Mouse (Mus musculus): Measurements from ENCODE around the gene Hif3a. TPM values are rescaled to one million over a fixed set of nuclear protein-coding genes. Genes with fewer than 3 reads are reported as not detected.

Gene Hif3a
- polyA plus RNA-seq, 1 experiment from 2014 or later, result 1.5 TPM

DNA sequence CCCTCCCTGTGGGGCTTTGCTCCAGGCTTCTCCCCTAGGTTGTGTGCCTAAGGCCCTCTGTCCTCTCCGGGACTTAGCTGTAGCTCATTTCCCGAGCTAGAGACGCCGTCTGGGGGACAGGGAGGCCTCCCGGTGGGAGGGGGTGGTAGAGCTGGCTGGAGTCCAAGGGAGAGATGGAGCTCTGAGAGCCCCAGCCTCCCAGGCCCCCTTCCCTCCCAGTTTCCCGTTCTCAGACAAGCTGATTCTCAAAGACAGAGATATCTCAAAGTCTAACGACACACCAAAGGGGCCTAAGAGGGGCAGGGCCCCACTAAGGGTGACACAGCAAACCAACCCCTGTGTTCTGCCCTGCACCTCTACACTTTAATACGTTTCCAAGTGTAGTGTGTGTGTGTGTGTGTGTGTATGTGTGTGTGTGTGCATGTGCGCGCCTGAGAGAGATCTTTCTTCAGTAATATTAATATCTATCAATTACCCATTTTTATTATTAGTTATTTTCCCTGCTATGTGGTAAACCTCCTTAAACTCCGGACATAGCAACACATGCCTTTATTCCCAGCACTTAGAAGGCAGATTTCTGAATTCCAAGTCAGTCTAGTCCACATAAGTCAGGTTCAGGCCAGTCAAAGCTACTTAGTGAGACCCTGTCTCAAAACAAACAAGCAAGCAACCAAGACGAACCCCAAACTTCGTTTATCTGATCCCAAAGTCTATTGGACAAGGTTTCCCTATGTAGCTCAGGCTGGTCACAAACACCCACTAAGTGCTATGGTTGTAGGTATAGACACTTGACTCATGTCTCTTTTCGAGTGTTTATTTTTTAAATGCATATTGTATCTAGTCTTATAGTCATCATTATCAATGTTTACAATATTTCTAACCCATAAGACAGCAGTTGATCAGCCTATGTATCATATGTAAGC, 5.4 kb downstream of the Hif3a start:
- peak; percentile 65 for DNase-seq (ENCODE audit: low spot score)

DNA sequence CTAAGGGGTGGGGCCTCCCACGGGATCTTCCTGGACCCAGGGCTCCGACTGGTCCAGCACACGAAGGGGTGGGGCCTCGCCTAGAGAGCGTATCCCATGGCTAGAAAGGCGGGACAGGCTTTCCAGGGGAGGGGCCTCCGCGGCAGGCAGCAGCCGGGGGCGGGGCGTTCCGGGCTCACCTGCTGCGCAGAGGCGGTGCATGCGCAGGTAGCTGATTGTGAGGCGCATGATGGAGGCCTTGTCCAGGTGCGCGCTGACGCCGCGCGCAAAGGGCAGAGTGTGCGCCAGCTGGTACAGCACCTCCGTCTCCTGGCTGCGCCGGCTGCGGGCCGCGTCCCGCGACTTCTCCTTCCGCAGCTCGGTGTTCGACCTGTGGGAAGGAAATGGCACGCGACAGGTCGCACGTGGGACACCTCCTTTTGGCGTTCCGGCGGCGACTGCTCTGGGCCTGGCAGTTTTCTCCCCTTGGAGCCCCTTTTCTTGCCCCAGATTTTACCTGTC, 6.1 kb downstream of the Hif3a start:
- DNase-seq (ENCODE audit: low spot score), result peak; percentile 75

DNA sequence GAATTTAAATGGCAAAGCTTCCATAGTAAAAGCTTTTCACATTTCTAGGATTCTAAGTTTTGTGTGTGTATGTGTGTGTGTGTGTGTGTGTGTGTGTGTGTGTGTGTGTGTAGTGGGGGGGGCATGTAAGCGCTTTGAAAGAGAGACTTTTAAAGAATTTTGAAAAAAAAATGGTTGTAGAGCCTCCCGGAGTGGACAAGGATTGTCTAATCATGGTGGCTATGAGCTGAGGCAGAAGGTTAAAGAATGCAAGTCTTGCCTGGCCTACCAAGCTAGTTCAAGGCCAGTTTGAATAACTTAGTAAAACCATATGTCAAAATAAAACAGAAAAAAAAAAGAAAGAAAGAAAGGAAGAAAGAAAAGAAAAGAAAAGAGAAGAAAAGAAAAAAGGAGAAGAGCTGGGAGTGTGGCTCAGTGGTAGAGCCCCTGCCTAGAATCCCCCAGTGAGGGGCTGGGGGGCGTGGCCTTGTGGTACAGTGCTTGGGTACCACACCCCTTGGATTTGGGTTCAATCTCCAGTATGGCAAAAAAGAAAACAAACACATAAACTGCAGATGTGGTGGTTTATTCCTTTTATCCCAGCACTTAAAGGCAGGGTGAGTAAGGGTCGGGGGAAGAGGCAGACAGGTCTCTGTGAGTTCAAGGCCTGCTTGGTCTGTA, 6.8 kb downstream of the Hif3a start:
- DNase-seq (ENCODE audit: low spot score), result no peak

DNA sequence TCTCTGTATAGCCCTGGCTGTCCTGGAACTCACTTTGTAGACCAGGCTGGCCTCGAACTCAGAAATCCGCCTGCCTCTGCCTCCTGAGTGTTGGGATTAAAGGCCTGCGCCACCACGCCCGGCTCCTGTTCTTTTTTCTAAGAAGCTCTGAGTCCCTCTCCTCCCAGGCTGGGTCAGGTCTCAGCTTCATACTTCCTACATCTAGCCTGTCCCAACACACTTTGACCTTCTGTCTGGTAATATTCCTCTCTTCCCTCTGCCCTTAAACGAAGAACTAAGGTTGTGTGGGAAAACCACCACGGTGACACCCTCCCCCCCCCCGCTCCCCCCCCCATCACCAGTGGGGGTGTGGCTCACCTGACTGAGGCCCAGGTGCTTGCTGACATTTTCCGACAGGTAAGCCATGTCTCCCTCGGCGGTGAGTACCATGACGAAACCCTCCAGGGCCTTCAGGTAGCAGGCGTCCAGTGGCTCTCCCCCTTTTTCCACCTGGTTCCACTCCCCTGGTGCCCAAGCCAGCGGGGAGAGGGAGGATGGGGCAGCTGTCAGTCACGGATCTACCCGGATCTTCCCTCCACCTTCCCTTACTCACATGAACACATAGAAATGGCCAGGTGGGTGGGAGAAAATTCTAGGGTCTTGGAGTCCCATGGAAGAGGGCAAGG, 7.8 kb downstream of the Hif3a start:
- DNase-seq (ENCODE audit: low spot score), result no peak

DNA sequence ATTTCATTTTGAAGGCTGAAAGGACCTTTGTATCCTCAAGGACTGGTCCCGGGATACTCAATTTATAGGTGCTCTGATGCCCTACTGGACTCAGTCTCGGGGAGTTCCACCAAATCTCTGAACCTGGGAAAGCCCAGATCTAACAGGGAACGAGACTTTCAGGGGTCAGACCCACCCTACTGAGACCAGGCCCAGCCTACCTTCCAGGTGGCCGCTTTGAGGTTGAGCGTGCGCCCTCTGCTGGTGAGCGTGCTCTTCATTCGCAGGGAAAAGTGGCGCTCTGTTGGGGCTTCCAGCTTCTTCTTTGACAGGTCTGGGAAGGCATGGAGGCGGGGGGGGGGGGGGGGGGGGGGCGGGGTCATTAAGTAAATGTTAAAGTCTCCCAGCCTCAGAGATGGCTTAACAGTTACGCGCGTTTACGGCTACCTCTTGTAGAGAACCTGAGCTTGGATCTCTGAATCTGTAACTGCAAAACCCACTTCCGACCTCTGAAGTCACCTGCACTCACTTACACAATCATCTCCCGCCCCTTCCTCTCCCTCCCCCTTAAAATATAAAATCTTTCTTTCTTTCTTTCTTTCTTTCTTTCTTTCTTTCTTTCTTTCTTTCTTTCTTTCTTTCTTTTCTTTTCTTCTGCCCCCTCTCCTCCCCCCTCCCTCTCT, 11.2 kb downstream of the Hif3a start:
- peak; percentile 59 for DNase-seq (ENCODE audit: low spot score)

DNA sequence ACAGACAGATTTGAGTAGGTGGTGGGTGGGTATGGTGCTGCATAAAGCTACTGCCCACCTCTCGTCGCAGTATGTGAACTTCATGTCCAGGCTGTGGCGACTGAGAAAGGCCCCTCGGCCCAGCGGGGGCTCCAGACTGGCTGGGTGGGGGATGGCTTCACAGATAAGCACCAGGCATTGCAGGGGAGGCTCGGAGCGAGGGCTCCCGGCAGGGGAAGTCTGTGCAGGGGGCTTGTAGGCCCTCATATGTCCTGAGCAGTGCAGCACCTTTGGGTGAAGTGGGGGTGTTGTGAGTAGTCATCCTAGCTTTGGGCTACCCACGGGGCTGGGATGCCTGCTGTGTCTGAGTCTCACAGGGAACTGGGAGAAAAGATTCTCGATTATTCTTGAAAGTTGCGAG, 11.7 kb downstream of the Hif3a start:
- DNase-seq (ENCODE audit: low spot score), result no peak

DNA sequence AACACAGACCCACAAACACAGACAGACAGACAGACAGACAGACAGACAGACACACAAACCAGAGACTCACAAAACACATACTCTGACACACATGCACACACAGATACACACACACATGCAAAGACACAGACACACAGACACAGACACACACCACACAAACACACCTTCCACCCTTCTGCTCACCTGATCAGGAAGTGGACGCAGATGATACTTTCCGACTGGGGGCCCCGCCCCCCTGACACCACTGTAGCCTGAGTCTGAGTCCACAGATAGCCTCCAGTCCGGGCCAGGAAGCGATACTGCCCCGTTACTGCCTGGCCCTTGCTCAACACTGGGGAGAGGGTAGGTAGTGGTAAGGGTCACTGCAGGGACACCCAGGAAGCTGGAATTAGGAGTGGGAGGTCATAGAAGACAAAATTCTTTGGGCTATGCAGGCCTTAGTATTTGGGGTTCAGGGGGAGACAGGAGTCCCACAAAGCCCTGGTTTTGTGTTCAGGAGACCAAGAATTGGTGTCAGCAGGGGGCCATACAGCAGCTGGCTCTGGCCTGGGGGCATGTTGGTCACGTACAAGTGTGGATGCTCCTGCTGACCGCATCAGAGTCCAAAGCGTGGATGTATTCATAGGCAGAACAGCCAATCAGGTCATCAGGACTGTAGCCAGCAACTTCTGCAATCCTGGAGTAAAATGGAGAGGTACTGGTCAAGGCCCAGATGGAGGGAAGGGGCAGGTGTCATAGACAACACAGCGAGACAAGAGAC, 13.6 kb downstream of the Hif3a start:
- DNase-seq (ENCODE audit: low spot score), result no peak

DNA sequence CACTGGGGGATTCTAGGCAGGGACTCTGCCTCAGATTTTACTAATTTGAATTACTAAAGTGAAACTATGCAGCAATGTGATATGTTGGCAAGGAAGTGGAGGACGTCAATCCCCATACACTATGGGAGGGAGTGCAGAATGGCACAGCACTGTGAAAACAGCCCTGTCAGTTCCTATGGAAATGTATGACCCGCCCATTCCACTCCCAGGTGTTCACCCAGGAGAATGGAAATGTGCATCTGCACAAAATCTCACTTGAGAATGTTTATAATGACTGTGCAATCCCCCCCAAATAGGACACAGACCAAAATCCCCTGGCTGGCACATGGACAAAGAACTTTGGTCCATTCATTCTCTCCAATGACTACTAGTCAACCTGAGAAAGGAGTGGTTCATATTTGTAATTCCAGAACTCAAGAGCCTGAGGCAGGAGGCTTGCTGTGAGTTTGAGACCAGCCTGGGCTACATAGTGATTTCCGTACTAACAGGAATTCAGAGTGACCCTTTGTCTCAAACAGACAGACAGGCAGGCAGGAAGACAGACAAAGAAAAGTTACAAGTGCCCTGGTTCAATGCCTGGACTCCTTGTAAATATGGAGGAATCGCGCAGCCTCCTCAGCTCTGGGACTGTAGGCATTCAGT, 15.1 kb downstream of the Hif3a start:
- no peak for DNase-seq (ENCODE audit: low spot score)

DNA sequence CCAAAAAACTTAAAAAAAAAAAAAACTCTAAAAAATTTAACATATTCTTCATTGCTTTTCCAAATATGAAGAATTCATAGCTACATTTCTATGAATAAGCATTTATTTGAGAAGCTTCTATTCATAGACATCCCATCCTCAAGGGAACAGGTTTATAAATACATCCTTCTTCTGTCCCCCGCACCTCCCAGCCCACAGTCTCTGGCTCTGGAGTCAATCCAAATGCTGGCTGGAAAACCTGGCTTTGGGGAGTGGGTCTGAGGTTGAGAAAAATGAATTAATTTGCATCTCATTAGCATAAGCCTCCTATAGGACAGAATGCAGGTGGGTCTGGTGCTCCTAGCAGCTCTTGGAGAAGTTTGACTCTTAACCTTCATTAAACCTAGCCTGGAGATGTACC, 16.5 kb downstream of the Hif3a start:
- DNase-seq (ENCODE audit: low spot score), result no peak

DNA sequence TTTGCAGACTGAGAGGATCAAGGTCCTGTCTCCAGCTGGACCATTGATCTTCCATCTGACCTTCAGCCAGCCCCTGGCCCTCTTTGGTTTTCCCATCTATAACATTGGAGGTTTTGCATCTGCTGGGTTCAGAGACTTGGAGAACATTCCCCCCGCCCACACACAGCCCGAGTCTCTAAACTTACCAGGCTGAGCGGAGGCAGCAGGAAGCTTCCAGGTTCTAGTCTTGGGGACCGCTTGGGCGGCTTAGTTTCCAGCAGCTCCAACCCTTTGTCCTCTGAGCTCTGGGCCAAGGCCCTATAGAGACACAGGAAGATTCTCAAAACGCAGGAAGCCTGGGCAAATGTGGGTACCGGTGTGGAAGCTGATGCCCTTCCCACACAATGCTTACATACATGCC, 22.9 kb downstream of the Hif3a start:
- no peak for DNase-seq (ENCODE audit: low spot score)

DNA sequence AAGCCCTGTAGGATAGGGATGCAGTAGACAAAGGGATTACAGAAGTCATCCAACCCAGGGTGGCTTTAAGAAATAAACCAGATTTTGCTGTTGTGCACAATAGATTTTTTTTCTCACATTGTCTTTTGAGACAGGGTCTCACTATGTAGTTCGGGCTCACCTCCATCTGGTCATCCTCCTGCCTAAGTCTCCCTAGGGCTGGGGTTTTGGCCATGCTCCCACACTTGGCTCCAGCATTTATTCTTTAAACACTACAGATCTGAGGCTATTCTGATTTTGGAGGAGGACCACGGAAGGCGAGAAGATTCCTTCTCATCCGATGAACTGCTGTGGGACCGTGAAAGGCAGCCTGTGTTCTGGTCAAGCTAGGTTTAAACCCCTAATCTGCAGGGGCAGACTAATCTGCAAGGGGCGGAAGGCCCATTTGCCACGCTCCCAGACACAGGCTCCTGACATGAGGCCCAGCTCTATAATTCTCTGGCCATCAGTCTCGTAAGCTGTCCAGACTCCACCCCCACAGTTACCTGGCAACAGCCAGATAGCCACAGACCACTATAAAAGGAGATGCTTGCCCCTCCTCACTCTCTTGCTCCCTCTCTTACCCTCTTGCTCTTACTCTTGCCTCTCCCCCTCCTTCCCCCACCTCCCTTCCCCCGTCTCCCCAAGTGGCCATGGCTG, 24.1 kb downstream of the Hif3a start:
- no peak for DNase-seq (ENCODE audit: low spot score)

DNA sequence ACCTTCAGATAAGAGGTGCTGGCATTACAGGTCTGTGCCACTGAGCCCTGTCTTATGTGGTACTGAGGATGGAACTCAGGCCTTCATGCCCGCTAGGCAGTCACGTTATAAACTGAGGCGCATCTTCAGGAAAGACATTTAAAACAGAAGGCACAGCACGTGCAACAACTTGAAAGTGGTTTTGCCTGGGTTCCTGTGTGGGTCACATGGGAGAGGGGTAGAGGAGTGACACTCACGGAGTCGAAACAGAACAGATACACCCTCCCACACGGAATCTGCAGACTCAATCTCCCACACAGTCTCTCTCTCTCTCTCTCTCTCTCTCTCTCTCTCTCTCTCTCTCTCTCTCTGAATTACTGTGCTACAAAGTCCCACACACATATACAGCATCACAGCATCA, 32.0 kb downstream of the Hif3a start:
- no peak for DNase-seq (ENCODE audit: low spot score)

DNA sequence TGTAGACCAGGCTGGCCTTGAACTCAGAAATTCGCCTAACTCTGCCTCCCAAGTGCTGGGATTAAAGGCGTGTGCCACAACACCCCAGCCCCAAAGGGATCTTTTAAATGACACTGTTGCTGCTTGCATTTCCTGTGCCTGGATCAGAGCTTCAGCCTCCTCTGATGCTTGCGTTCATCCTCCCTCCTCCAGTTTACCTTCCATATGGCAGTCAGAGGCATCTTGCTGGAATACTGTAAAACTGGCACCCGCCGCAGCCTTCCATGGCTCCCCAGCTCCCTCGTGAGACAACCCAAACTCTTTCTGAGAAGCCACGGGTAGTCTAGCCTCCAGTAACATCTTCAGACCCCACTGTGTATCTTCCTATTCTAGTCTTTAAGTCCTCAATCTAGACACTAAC, 33.3 kb downstream of the Hif3a start:
- no peak for DNase-seq (ENCODE audit: low spot score)

DNA sequence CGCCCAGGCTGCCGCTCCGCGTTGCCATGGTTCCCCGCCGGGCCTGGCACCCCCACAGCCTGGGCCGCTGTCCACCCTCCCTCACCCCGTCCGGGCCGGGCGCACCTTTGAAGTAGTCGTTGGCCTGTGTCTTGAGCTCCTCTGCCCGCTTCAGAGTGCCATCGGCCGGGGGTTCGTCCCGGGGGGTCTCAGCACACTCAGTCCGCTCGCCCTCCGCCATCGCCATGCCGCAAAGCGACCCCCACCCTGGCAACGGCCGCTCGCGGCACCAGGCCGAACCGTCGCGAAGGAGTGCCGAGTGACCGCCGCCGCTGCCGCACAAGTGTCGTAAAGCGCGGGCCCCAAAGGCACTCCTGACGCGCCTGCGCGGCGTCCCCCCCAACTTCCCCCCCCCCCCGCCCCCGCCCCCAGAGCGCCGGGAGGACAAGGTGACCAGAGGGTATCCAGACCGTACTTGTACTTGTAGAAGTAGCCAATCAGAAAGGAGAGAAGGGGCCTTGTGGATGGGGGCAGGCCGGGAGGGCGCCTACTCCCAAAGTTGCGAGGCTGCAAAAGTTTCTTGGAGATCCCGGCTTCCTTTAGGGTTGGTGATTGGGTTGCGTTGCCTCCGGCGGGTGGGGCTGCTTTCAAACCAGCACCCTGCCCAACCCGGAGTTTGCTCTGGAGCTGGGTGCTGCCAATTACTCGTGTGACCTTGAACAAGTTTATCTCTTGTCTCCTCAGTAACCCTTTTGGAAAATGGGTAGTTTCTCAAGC, 34.5 kb downstream of the Hif3a start, which contains the start of gene Ppp5c:
Ppp5c (minus strand) TSS at position 337 of the 756 bp plus-strand sequence.
- peak; percentile 82 for DNase-seq (ENCODE audit: low spot score)

DNA sequence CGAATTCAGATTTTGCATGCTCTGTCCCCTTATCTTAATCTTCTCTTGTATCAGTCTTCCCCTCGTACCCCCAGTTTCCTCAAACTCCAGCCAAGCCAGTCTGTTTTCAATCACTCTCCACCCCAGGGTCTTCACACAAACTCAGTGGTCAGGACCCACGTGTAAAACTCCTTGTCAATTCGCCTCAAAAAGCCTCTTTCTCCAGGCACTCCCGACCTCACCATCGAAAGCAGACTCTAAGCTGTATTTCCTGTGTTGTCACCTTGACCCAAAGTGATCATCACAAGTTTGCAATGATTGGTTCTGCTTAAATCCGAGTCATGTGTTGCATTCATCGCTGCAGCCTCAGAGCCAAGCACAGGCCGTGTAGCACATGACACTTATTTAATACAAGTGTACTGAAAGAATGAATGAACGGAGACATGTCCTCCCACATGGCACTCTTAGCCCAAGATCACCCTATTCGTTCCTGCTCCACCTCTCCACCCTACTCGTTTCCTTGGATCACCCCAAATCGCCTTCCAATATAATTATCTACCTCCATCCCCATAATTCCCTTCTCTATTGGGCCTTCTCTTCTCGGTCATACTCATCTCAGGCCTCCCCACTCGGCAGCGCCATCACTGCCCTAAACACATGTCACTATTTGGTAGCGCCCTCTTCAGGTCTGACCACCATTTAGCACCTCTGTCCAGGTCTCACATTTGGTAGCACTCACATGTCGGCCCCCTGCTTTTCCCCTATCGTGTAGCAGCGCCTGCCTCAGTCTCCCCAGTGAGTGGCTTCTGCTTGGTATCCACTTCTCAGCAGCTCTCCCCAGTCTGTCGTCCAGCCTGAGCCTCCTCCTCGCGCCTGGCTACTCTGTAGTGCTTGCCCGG, 35.3 kb downstream of the Hif3a start:
- peak; percentile 46 for DNase-seq (ENCODE audit: low spot score)

DNA sequence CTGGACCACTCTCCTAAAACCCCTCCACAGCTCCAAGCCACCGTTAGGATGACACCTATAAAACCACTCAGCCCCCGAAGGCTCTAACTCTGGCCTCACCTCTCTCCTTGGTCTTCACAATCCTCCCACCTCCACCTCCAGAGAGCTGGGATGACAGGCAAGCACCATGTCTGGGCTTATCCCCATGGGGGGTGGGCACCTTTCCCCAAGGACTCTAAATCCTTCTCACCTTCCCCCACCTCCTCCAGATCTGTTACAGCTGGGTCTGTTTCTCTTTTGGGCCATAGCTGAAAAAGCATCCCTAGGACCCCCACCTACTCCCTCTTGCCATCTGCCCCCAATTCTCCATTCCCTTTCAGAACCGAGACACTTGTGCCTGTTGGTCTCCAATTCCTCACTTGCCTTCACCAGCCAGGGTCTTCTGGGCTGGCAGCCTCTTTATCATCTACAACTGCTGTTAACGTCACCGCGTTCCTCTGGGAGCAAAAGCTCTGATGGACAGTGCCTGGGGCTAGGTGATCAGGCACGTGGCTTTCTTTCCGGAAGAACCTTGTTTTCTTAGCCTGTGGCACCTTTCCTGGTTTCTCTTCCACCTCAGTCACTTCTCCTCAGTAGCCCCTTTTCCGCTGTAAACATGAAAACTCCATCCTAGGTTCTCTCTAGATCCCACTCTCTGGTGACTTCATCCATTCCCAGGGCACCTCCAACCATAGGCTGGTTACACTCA, 36.2 kb downstream of the Hif3a start:
- no peak for DNase-seq (ENCODE audit: low spot score)

DNA sequence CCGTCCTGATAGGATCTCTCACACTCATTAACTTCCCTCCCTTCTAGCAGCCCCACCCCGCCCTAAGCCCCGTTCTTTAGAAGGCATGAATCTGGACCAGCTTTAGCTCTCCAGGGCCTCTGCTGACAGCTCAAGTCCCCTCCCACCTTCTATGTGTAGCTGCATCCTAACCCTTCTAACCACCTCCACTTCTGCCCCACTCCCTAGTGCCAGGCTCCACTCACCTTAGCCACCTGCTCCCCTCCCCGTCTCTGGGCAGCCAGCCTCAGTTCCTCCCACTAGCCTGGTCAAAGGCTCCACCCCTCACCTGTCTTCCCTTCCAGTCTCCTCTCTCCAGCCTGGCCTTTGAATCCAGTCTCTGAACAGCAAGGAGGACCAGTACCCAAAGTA, 36.7 kb downstream of the Hif3a start:
- no peak for DNase-seq (ENCODE audit: low spot score)
